Mouse (Mus musculus) forebrain, embryonic 13.5 days (tissue): ENCODE measurements around the gene Nln. TPM values are rescaled to one million over a fixed set of nuclear protein-coding genes. Genes with fewer than 3 reads are reported as not detected.

Source experiments
- ATAC-seq: fragments of 200-750 bp; cut with Nextera tagmentation; 2 replicates; pipeline ENCODE4 v1.8.0; 2017
- H3K27ac ChIP-seq: fragments of 300-500 bp; sonication (generic); 2 replicates; pipeline ENCODE4 v1.5.1; 2015; ENCODE audit warnings: inconsistent platforms, mild to moderate bottlenecking, moderate library complexity
- H3K27me3 ChIP-seq: fragments of 300-500 bp; sonication (generic); 2 replicates; pipeline ENCODE4 v1.6.1; 2015; ENCODE audit warnings: mild to moderate bottlenecking, inconsistent platforms
- H3K36me3 ChIP-seq: fragments of 300-500 bp; sonication (generic); 2 replicates; pipeline ENCODE4 v1.6.1; 2015; ENCODE audit warnings: mild to moderate bottlenecking, inconsistent platforms; ENCODE audit not compliant: poor library complexity, severe bottlenecking
- H3K4me1 ChIP-seq: fragments of 300-500 bp; sonication (generic); 2 replicates; pipeline ENCODE4 v1.6.1; 2015; ENCODE audit warnings: inconsistent platforms
- H3K4me2 ChIP-seq: fragments of 300-500 bp; sonication (generic); 2 replicates; pipeline ENCODE4 v1.6.1; 2015; ENCODE audit warnings: inconsistent platforms, mild to moderate bottlenecking, moderate library complexity
- H3K4me3 ChIP-seq: fragments of 300-500 bp; sonication (generic); 2 replicates; pipeline ENCODE4 v1.5.1; 2015; ENCODE audit warnings: mild to moderate bottlenecking, inconsistent platforms
- H3K9ac ChIP-seq: fragments of 300-500 bp; sonication (generic); 2 replicates; pipeline ENCODE4 v1.6.1; 2015; ENCODE audit warnings: mild to moderate bottlenecking, inconsistent platforms
- H3K9me3 ChIP-seq: fragments of 300-500 bp; sonication (generic); replicated peaks from 2 replicates; pipeline ENCODE4 v1.6.1; 2016; ENCODE audit warnings: inconsistent platforms
- WGBS: fragments of 180-500 bp; shearing (Covaris S2); methylation state at CpG from one replicate; pipeline ENCODE4 v1.1.7; 2015; 5-methylcytosine and 5-hydroxymethylcytosine counted together
- polyA plus RNA-seq: library from polyadenylated mRNA; unstranded; fragments of >200 nt; fragmentation: Nextera tagmentation; extraction: Ambion mirVana; gene quantifications from 2 replicates; pipeline ENCODE4 v1.2.1, GENCODE M21; 2015

The Nln gene
- polyA plus RNA-seq, 1 experiment from 2014 or later: 22.3 TPM

DNA sequence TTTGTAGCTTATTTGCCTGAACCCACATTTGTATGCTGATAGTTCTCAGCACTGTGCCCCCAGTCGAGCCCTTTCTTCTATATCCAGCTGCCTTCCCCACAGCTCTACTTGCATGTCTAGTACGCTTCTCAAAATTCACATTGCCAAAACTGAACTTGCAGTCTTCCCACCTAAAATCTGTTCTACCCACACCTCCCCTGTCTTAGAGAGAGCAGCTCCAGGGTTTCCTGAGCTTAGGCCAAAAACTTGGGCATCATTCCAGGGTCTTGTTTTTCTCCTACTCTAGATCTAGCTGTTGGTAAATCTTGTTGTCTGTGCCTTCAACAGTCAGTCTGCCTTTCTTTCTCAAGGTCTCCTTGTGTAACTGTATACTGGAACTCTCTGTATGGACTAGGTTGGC is 5.4 kb upstream of the Nln start:
- no peak overlapping the region for H3K9ac ChIP-seq
- H3K4me1 ChIP-seq: peaks cover 25% of the 10 kb centered on the region
- WGBS: 98% methylated on average over 2 of the region's 2 CpGs
- no peak overlapping the region for H3K4me2 ChIP-seq
- H3K4me3 ChIP-seq: no peak overlapping the region
- H3K27me3 ChIP-seq: no peaks in the 10 kb centered on the region
- H3K36me3 ChIP-seq: peaks cover 46% of the 10 kb centered on the region
- no peak for ATAC-seq
- H3K9me3 ChIP-seq: no peaks in the 10 kb centered on the region
- H3K27ac ChIP-seq: no peak overlapping the region

DNA sequence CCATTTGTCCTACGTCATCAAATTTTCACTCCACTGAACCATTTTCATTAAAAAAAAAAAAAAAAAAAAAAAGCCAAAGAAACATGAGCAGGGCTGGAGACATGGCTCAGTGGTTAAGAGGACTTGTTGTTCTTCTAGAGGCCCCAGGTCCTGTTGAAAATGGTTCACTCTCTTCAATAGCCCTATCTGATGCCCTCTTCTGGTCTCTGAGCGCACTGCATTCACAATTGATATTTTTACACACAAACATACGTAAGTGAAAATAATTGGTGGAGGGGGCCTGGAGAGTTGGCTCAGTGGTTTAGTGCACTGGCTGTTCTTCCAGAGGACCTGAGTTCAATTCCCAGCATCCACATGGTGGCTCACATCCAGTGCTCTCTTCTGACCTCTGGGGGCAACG is 4.4 kb upstream of the Nln start:
- Histone ChIP-seq H3K4me1 (peaks cover 25% of the 10 kb centered on the region), H3K27me3 (no peaks in the 10 kb centered on the region), H3K4me2 (no peak overlapping the region), H3K4me3 (no peak overlapping the region), H3K27ac (no peak overlapping the region), H3K9me3 (no peaks in the 10 kb centered on the region), H3K9ac (no peak overlapping the region), H3K36me3 (peaks cover 37% of the 10 kb centered on the region)
- ATAC-seq: no peak
- WGBS: 96% methylated on average over 4 of the region's 4 CpGs

DNA sequence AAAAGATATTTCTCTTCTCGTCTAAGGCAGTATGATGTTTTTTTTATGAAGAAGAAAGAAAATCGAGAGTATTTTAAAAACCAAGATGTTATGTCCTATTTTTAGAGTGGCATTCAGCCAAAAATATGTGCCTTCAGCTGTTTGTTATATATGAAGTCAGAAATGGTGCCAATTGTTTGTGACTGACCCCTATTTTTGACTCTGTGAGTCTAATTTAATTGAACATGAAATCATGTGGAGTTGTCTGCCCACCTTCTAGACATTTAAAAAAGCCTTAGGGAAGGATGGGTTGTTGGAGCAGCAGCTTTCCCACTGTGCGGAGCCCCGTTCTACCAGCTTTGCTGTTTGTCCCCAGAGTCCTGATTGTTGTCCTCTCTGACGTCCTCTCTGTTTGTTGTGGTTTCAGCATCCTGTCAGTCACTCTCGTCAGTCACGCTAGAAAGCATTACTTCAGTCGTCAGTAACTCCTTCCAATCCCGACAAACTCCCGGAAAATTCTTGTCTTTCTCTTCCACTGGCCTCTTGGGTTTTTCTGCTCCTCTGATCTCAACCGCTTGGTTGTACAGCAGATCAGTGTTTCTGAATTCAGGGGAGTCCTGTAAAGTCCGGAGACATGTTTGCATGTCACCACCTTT is 3.0 kb upstream of the Nln start:
- H3K9me3 ChIP-seq: no peaks in the 10 kb centered on the region
- no peak for ATAC-seq
- H3K4me3 ChIP-seq: no peak overlapping the region
- H3K27me3 ChIP-seq: no peaks in the 10 kb centered on the region
- H3K4me2 ChIP-seq: peak overlapping the region; percentile 40
- peaks cover 29% of the 10 kb centered on the region for H3K4me1 ChIP-seq
- 0 out of 2 replicates have a peak overlapping the region, but pooled peaks have one; percentile 16 for H3K9ac ChIP-seq
- 37% methylated on average over 12 of the region's 12 CpGs for WGBS
- no peak overlapping the region for H3K27ac ChIP-seq
- H3K36me3 ChIP-seq: peaks cover 30% of the 10 kb centered on the region

DNA sequence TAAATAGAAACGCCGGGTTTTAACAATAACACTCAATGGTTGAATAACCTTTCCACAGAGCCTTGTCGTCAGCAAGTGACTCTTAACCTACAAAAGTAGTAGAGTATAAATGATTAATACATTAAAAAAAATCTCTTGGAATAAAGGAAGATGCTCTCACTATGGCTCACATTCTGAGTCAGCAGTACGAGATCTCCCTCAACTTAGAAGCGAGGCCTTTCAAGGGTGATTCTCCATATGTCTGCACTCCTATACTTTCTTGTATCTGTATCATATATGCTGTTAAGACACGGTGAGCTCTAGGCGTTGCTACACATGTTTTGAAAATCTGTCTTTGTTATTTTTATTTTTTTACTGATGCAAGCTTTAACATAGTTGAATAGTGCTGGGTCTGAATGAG is 1.1 kb upstream of the Nln start:
- Histone ChIP-seq H3K4me3 (peak overlapping the region; percentile 73), H3K27ac (peak overlapping the region; percentile 71; the same call in 1 of the 2 replicates), H3K4me1 (peaks cover 29% of the 10 kb centered on the region), H3K36me3 (peaks cover 21% of the 10 kb centered on the region), H3K9me3 (no peaks in the 10 kb centered on the region), H3K4me2 (peak overlapping the region; percentile 93), H3K9ac (peak overlapping the region; percentile 77), H3K27me3 (no peaks in the 10 kb centered on the region)
- WGBS: 39% methylated on average over 7 of the region's 7 CpGs
- ATAC-seq: no peak

DNA sequence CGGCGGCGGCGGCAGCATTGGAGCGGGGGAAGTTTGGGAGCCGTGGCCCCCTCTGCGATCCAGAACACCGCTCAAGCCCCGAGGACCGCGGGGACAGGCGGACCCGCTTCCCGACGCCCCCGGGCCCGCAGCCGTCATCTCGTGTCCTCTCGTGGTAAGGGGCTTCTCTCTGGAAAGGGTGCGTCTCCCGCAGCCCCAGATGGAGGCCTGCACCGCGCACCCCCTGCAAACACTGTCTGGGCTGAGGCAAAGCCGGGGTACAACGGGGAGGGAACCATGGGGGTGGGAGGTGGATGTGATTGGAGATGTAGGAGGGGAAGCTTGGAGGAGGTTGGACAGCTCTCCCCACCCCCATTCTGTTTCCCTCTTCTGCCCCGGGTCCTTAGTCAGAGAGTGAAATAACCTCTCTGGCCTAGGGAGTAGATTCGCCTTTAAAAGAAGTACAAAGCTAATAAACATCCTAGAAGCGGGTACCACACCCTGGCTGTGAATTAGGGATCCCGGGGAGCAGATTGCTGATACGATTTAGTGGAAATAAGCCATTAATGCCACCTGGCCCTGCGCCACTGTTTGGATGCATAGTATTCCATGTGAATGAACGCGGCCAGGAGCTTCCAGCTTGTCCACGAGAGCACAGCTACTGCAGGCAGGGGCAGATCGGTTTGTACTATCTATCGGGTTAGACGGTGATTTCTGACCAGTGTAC is 555 bp upstream of the Nln start:
- Histone ChIP-seq H3K4me1 (peaks cover 29% of the 10 kb centered on the region), H3K9ac (peak overlapping the region; percentile 77), H3K27ac (peak overlapping the region; percentile 71), H3K27me3 (no peaks in the 10 kb centered on the region), H3K4me2 (peak overlapping the region; percentile 93), H3K9me3 (no peaks in the 10 kb centered on the region), H3K4me3 (peak overlapping the region; percentile 73), H3K36me3 (peaks cover 15% of the 10 kb centered on the region)
- WGBS: under 1% methylated on average over 38 of the region's 38 CpGs
- ATAC-seq: peak; percentile 86

DNA sequence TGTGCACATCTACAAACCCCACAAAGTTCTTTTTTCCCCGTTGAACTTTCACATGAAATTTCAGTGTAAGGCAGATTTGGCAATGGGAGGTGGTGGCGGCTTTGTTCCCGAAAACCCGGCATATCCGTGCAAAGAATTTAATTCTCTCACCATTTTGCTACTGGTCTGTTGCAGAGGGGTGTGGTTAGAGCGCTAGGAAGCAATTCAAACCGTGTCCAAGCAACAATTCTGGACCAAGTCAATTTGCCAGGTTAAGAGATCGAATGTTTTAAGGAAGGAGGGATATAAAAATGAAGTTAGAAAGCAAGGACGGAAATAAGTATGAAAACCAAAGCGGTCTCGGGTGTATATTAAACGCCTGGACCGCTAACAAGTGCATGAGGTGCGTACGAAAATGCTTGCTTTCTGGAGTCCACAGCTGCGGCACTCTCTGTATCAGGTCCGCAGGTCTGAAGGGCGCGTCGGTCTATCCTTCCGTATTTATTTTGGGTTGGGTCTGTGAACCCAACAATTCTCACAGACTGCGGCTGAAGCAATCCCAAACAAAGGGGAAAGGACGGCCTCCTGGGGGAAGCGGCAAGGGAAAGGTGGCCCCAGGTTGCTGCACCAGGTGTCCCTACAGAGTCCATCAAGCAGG is 645 bp downstream of the Nln start:
- WGBS: 1% methylated on average over 24 of the region's 24 CpGs
- ATAC-seq: peak; percentile 11; the same call in 1 of the 2 replicates

DNA sequence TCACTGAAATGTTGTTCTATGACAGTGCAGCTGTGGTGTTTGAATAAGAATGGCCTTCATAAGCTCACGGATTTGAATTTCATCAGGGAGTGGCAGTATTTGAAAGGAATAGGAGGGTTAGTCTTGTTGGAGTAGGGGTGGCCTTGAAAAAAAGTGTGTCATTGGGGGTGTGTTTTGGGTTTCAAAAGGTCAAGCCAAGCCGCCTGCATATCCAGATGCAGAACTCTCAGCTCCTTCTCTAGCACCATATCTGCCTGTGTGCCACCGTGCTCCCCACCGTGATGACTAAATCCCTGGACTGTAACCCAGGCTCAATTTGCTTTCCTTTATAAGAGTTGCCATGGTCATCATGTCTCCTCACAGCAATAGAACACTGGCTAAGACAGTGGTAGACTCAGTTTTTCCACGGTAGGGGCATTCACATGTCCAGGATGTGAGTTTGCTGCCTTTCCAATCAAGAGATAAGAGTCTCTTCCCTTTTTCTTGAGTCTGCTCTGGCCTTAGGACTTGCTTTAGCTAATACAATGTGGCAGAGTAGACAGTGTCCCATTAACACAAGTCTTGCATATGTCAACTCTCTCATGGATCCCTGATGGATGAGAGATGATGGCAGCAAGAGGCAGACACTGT is 7.7 kb downstream of the Nln start:
- WGBS: 90% methylated on average over 5 of the region's 5 CpGs
- no peak for ATAC-seq

More for the DNA sequence above, 645 bp downstream of the Nln start:
- H3K4me2 ChIP-seq: peak overlapping the region; percentile 93
- H3K4me1 ChIP-seq: peaks cover 29% of the 10 kb centered on the region
- H3K27ac ChIP-seq: peak overlapping the region; percentile 31; the same call in 1 of the 2 replicates
- peak overlapping the region; percentile 77 for H3K9ac ChIP-seq
- H3K4me3 ChIP-seq: peak overlapping the region; percentile 73
- H3K27me3 ChIP-seq: no peaks in the 10 kb centered on the region
- peaks cover 7% of the 10 kb centered on the region for H3K9me3 ChIP-seq
- 0 out of 2 replicates have a peak, but pooled peaks cover 8% of the 10 kb centered on the region for H3K36me3 ChIP-seq

DNA sequence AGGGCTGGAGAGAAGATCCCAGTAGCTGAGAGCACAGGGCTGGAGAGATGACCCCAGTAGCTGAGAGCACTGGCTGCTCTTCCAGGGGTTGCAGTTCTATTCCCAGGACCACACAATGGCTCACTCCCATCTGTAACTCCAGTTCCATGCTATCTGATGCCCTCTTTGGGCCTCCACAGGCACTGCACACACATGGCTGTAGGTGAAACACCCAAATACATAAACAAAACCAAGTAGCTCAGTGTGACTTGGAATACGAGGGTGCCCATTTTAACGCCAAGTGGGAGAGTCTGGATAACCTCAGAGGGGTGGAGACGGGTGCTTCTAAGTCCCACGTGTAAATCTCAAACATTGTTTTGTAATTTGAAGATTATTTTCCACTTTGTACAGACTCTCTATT is 9.0 kb downstream of the Nln start:
- Histone ChIP-seq H3K4me1 (no peaks in the 10 kb centered on the region), H3K4me3 (no peak overlapping the region), H3K36me3 (no peaks in the 10 kb centered on the region), H3K27me3 (no peaks in the 10 kb centered on the region), H3K4me2 (no peak overlapping the region), H3K27ac (no peak overlapping the region), H3K9ac (no peak overlapping the region), H3K9me3 (peaks cover 7% of the 10 kb centered on the region)
- 92% methylated on average over 4 of the region's 4 CpGs for WGBS
- no peak for ATAC-seq

More for the DNA sequence above, 7.7 kb downstream of the Nln start:
- H3K27me3 ChIP-seq: no peaks in the 10 kb centered on the region
- peaks cover 7% of the 10 kb centered on the region for H3K9me3 ChIP-seq
- H3K27ac ChIP-seq: no peak overlapping the region
- no peaks in the 10 kb centered on the region for H3K36me3 ChIP-seq
- no peaks in the 10 kb centered on the region for H3K4me1 ChIP-seq
- no peak overlapping the region for H3K4me3 ChIP-seq
- H3K9ac ChIP-seq: no peak overlapping the region
- H3K4me2 ChIP-seq: no peak overlapping the region

DNA sequence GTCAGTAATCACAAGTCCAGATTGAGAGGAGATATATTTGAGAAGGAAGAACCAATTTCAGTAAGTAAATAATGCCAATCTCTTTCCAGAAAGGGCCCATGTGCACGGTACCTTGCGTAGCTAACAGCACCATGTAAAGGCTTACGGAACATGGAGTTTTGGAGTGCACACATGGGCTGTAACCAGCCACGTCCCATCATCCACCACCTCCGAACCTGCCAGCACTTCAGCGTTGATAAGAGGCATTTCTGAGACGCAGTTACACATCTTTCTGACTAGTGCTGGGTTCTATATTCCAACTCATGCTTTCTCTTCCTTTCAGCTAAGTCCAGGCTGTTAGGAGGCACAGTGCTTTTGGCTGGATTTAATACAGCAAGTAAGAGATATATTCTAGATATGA is 12.2 kb downstream of the Nln start:
- no peak overlapping the region for H3K27ac ChIP-seq
- H3K4me3 ChIP-seq: no peak overlapping the region
- ATAC-seq: no peak
- no peaks in the 10 kb centered on the region for H3K27me3 ChIP-seq
- 94% methylated on average over 7 of the region's 7 CpGs for WGBS
- H3K9ac ChIP-seq: no peak overlapping the region
- H3K4me2 ChIP-seq: no peak overlapping the region
- no peaks in the 10 kb centered on the region for H3K4me1 ChIP-seq
- no peaks in the 10 kb centered on the region for H3K36me3 ChIP-seq
- H3K9me3 ChIP-seq: no peaks in the 10 kb centered on the region

DNA sequence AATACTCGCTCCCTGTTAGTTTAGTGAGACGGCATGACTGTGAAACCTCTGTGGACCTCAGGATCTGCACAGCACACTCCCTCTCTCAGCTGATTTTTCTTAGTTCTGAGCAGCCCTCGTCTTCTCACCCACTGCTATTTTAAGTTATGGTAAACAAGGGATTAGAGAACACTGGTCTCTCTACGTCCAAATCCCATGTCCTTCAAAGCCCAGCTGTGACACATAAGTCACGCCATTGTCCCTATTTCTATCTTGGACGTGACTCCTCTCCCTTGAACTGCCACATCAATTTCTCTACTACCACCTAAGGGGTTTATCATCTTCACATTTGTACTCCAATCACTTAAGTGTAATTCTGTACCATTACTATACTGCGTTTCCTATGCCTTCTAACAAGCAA is 13.5 kb downstream of the Nln start:
- H3K4me1 ChIP-seq: no peaks in the 10 kb centered on the region
- H3K36me3 ChIP-seq: no peaks in the 10 kb centered on the region

DNA sequence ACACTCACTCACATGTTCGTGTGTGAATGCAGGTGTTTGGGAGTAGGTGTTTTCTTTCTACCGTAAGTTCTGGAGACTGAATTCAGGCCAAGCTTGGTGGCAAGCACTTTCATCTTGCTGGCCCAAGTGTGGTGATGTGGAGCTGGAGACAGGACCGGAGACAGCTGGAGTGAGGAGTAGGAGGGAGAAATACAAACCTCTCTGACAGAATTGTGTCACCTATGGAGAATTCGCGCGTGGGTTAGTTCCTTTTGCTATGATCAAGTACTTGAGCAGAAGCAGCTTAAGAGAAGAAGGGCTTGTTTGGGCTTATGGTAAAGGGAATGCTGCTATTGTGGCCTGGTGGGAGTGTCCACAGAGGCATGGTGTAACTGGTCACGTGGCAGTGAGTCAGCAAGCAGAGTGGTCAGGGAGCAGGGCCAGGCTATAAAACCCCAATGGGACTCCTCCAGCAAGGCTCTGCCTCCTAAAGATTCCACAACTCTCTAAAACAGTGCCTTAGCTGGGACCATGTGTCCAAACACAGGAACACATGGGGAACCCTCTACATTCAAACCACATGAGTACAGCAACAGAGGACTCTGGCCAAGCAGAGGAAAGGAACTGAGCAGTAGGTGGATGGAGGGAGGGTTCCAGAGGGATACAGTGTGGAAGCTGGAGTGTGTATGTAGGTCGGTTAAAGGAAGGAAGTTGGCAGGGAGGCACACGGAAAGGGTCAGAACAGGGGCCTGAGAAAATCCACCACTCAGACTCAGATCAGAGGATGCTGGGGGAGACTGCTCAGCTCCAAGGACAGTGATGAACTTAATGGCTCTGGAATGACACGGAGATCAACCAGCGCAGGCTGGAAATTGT is 14.7 kb downstream of the Nln start:
- 0 out of 2 replicates have a peak, but pooled peaks have one; percentile 21 for ATAC-seq
- H3K9ac ChIP-seq: no peak overlapping the region
- H3K4me2 ChIP-seq: no peak overlapping the region
- H3K9me3 ChIP-seq: no peaks in the 10 kb centered on the region
- no peak overlapping the region for H3K4me3 ChIP-seq
- no peaks in the 10 kb centered on the region for H3K4me1 ChIP-seq
- no peak overlapping the region for H3K27ac ChIP-seq
- no peaks in the 10 kb centered on the region for H3K36me3 ChIP-seq
- no peaks in the 10 kb centered on the region for H3K27me3 ChIP-seq
- WGBS: 87% methylated on average over 11 of the region's 11 CpGs

More for the DNA sequence above, 13.5 kb downstream of the Nln start:
- 63% methylated on average over 7 of the region's 7 CpGs for WGBS
- Histone ChIP-seq H3K27ac (no peak overlapping the region), H3K27me3 (no peaks in the 10 kb centered on the region), H3K9me3 (no peaks in the 10 kb centered on the region), H3K4me2 (no peak overlapping the region), H3K4me3 (no peak overlapping the region), H3K9ac (no peak overlapping the region)
- no peak for ATAC-seq
